Mouse (Mus musculus) lung, embryonic 16.5 days (tissue): ENCODE measurements at regions not wholly inside any gene's neighbourhood (a gene's known extent, or its start where the extent isn't known, plus 50 kb on each side); places are given as distances from the start of the nearest gene placed in this dataset.
"Not testable (repeated sequence)": the region's sequence is repeated elsewhere in the genome, so short reads cannot be mapped to it uniquely, and the experiment has no call there.

ENCODE experiments used
- ATAC-seq: fragments of 200-750 bp; cut with Nextera tagmentation; 2 replicates; pipeline ENCODE4 v1.8.0; 2017; ENCODE audit warnings: low read depth, mild to moderate bottlenecking, moderate library complexity
- H3K27ac ChIP-seq: fragments of 300-500 bp; sonication (generic); 2 replicates; pipeline ENCODE4 v1.5.1; 2014; ENCODE audit warnings: mild to moderate bottlenecking, control low read depth, low read length
- H3K27me3 ChIP-seq: fragments of 300-500 bp; sonication (generic); 2 replicates; pipeline ENCODE4 v1.6.1; 2014; ENCODE audit warnings: low read depth, low read length, mixed read lengths; ENCODE audit not compliant: control insufficient read depth, insufficient read depth
- H3K36me3 ChIP-seq: fragments of 300-500 bp; sonication (generic); 2 replicates; pipeline ENCODE4 v1.6.1; 2014; ENCODE audit warnings: low read length; ENCODE audit not compliant: control insufficient read depth, insufficient read depth
- H3K4me1 ChIP-seq: fragments of 300-500 bp; sonication (generic); replicated peaks from 2 replicates; pipeline ENCODE4 v1.6.1; 2014; ENCODE audit warnings: low read length, mixed read lengths; ENCODE audit not compliant: control insufficient read depth, insufficient read depth
- H3K4me2 ChIP-seq: fragments of 300-500 bp; sonication (generic); 2 replicates; pipeline ENCODE4 v1.6.1; 2014; ENCODE audit warnings: low read depth, low read length, control low read depth
- H3K4me3 ChIP-seq: fragments of 300-500 bp; sonication (generic); 2 replicates; pipeline ENCODE4 v1.5.1; 2014; ENCODE audit warnings: mild to moderate bottlenecking, low read length, control low read depth
- H3K9ac ChIP-seq: fragments of 300-500 bp; sonication (generic); 2 replicates; pipeline ENCODE4 v1.6.1; 2014; ENCODE audit warnings: low read length, control low read depth
- H3K9me3 ChIP-seq: fragments of 300-500 bp; sonication (generic); 2 replicates; pipeline ENCODE4 v1.6.1; 2016; ENCODE audit warnings: low read length; ENCODE audit not compliant: control insufficient read depth
- WGBS: fragments of 180-500 bp; shearing (Covaris S2); extraction: QIAGEN DNeasy Blood & Tissue Kit; methylation state at CpG from one replicate; pipeline ENCODE4 v1.1.7; 2014; 5-methylcytosine and 5-hydroxymethylcytosine counted together

- Histone ChIP-seq H3K36me3 (no peaks in the 10 kb centered on the region), H3K27me3 (no peaks in the 10 kb centered on the region), H3K27ac (no peak overlapping the region), H3K4me3 (no peak overlapping the region), H3K9ac (no peak overlapping the region), H3K9me3 (no peaks in the 10 kb centered on the region), H3K4me2 (no peak overlapping the region), H3K4me1 (no peaks in the 10 kb centered on the region)
- no peak for ATAC-seq
- 49% methylated on average over 4 of the region's 4 CpGs for WGBS
These were observed 310.9 kb upstream of the Ift57 start for GRCm38 (mm10) chr16:49388135-49388534.

- ATAC-seq = no peak
- 41% methylated on average over 16 of the region's 16 CpGs for WGBS
- Histone ChIP-seq H3K9me3 (no peaks in the 10 kb centered on the region), H3K4me2 (no peak overlapping the region), H3K27me3 (no peaks in the 10 kb centered on the region), H3K27ac (no peak overlapping the region), H3K4me3 (no peak overlapping the region), H3K9ac (no peak overlapping the region), H3K36me3 (no peaks in the 10 kb centered on the region), H3K4me1 (no peaks in the 10 kb centered on the region)
These were observed 290.9 kb upstream of the Ift57 start for GRCm38 (mm10) chr16:49407956-49408795.

DNA sequence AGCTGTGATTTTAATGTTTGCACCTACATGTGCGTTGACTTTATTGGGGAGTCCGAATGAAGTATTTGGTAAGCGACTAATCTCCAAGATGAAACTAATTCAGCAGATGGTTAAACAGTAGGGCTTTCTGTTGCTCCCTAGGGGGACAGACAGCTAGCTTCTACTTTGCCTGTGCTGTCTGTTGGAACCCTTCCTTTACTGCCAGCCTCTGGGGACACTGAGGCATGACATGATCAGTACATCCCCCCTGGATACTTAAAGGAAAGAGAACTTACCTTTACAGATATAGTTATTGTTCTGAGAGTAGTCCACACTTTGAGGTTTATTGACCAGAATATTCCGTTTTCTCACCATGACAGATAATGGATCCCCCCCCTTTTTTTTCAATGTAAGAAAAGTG, 289.8 kb upstream of the Ift57 start:
- Histone ChIP-seq H3K9me3 (no peaks in the 10 kb centered on the region), H3K4me1 (no peaks in the 10 kb centered on the region), H3K36me3 (no peaks in the 10 kb centered on the region), H3K9ac (no peak overlapping the region), H3K27me3 (no peaks in the 10 kb centered on the region), H3K4me2 (no peak overlapping the region), H3K27ac (no peak overlapping the region), H3K4me3 (no peak overlapping the region)
- 91% methylated on average over 4 of the region's 4 CpGs for WGBS
- ATAC-seq = no peak

DNA sequence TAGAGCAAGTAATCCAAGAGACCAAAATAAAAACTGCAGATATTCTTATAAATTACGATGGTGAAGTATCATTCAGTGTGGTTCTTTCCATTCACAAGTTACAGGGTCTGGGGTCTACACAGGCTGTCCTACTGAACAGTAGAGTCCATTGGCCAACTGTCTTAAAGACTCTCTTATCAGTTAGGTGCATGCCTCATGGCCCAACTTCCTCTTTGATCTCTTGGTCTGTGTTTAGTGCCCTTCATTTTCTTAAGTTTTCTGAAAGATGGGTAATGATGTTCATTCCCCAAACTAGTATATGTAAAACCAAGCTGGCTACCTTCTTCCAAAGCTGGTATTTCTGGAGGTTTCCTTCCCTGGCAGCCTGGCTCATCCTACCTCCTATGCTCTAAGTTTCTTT, 268.7 kb upstream of the Ift57 start:
- H3K9ac ChIP-seq = no peak overlapping the region
- H3K4me1 ChIP-seq = no peaks in the 10 kb centered on the region
- no peak overlapping the region for H3K4me3 ChIP-seq
- no peak for ATAC-seq
- no peaks in the 10 kb centered on the region for H3K27me3 ChIP-seq
- no peak overlapping the region for H3K27ac ChIP-seq
- no peak overlapping the region for H3K4me2 ChIP-seq
- WGBS = 92% methylated on average over 1 of the region's 1 CpGs
- H3K9me3 ChIP-seq = no peaks in the 10 kb centered on the region
- H3K36me3 ChIP-seq = no peaks in the 10 kb centered on the region

GRCm38 (mm10) chr16:49431902-49432301, 267.1 kb upstream of the Ift57 start:
- H3K4me1 ChIP-seq = no peaks in the 10 kb centered on the region
- WGBS = 62% methylated on average over 2 of the region's 2 CpGs
- H3K4me3 ChIP-seq = no peak overlapping the region
- H3K27ac ChIP-seq = no peak overlapping the region
- no peaks in the 10 kb centered on the region for H3K36me3 ChIP-seq
- no peak overlapping the region for H3K9ac ChIP-seq
- no peaks in the 10 kb centered on the region for H3K27me3 ChIP-seq
- no peak overlapping the region for H3K4me2 ChIP-seq
- no peak for ATAC-seq
- no peaks in the 10 kb centered on the region for H3K9me3 ChIP-seq

DNA sequence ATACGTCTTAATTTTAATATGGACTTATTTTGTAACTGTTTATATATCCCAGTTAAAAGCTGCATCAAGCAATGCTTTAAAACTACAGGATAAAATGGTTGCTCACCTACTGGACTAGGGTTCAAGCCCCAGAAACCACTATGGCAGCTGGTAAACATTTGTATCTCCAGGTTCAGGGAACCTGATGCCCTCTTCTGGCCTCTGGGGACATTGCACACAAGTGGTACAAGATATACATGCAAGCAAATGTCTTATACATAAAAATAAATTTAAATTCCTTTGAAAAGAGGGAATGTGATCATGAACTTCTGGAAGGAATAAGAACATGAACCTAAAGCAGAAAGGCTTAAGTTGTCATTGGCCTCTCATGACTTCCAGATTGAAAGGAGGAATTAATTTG, 257.8 kb upstream of the Ift57 start:
- no peak for ATAC-seq
- Histone ChIP-seq H3K4me2 (no peak overlapping the region), H3K4me1 (no peaks in the 10 kb centered on the region), H3K9ac (no peak overlapping the region), H3K27ac (no peak overlapping the region), H3K27me3 (no peaks in the 10 kb centered on the region), H3K36me3 (no peaks in the 10 kb centered on the region), H3K9me3 (no peaks in the 10 kb centered on the region), H3K4me3 (no peak overlapping the region)
- 66% methylated on average over 1 of the region's 1 CpGs for WGBS

GRCm38 (mm10) chr16:49447356-49447755, 251.7 kb upstream of the Ift57 start:
- H3K4me2 ChIP-seq, H3K4me3 ChIP-seq, H3K27me3 ChIP-seq, ATAC-seq, H3K27ac ChIP-seq, H3K9ac ChIP-seq, H3K4me1 ChIP-seq, H3K9me3 ChIP-seq, H3K36me3 ChIP-seq: not testable (repeated sequence)
- 90% methylated on average over 8 of the region's 9 CpGs for WGBS

DNA sequence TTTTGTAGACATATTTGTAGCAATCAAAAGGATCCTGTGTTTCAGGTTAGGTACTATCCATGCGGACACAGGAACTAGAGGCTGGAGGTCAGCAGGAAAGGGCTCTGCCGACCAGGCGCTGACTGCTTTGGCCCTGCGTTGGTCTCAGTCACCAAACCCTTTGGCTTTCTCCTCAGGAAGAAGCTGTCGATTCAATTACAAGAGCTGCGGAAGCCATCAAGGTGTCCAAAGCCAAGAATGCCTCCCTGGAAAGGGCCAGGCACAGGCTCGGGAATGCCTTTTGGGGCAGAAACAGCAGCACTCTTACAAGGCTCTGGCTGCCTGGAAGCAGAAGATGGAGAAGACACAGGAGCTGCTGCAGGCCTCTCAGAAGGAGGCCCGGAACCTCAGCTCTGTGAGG, 205.2 kb upstream of the Ift57 start:
- Histone ChIP-seq H3K4me3 (no peak overlapping the region), H3K9me3 (no peaks in the 10 kb centered on the region), H3K27me3 (no peaks in the 10 kb centered on the region), H3K27ac (no peak overlapping the region), H3K4me1 (no peaks in the 10 kb centered on the region), H3K36me3 (no peaks in the 10 kb centered on the region), H3K9ac (no peak overlapping the region), H3K4me2 (no peak overlapping the region)
- no peak for ATAC-seq
- 73% methylated on average over 8 of the region's 8 CpGs for WGBS

- 82% methylated on average over 3 of the region's 3 CpGs for WGBS
- H3K27ac ChIP-seq = no peak overlapping the region
- no peaks in the 10 kb centered on the region for H3K27me3 ChIP-seq
- H3K4me2 ChIP-seq = no peak overlapping the region
- no peaks in the 10 kb centered on the region for H3K36me3 ChIP-seq
- no peaks in the 10 kb centered on the region for H3K9me3 ChIP-seq
- H3K9ac ChIP-seq = no peak overlapping the region
- no peak for ATAC-seq
- no peak overlapping the region for H3K4me3 ChIP-seq
- H3K4me1 ChIP-seq = no peaks in the 10 kb centered on the region
These were observed 201.5 kb upstream of the Ift57 start for GRCm38 (mm10) chr16:49497521-49498010.
